Mouse (Mus musculus) adrenal gland, postnatal 14 days (tissue): ENCODE measurements at regions not wholly inside any gene's neighbourhood (a gene's known extent, or its start where the extent isn't known, plus 50 kb on each side); places are given as distances from the start of the nearest gene placed in this dataset.

ENCODE experiments used
- DNase-seq: peaks from one replicate; pipeline ENCODE4 v3.0.0; 2021; ENCODE audit warnings: mixed read lengths

DNA sequence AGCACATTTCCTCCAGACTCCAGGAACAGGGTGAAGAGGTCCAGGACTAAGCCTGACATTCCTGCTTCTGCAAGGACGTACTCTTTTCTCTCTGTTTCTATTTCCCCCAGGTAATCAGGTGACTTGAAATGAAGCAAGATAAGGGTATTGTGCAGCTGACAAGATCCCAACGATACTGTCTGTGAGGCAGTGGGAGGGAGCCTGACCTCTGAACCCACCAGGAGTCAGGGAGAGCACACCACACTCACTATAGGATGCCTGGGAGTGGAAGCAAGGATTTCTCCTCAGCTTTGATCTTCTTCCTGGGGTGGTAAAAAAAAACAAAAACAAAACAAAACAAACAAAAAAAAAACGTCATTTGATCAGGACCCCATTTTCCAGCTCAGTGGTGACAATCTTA is 141.1 kb upstream of the A230072I06Rik start:
- no peak for DNase-seq

DNA sequence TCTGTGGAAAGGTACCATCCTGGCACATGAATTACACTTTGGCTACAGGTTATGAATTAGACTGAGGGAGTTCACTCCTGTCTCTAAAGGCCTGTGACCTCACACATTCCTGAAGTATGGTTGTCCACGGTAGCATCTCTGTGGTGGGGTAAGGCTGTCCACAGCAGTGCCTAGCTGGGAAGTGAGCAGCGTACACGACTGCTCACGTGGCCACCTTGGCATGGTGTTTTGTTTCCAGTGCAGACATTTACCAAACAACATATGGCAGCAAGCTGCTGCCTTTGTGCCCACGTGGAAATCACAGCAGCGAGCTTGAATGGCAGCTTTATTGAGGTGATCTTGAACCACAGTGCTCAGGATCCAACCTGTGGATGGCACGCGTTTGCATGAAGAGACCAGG is 140.7 kb upstream of the A230072I06Rik start:
- DNase-seq = no peak

DNA sequence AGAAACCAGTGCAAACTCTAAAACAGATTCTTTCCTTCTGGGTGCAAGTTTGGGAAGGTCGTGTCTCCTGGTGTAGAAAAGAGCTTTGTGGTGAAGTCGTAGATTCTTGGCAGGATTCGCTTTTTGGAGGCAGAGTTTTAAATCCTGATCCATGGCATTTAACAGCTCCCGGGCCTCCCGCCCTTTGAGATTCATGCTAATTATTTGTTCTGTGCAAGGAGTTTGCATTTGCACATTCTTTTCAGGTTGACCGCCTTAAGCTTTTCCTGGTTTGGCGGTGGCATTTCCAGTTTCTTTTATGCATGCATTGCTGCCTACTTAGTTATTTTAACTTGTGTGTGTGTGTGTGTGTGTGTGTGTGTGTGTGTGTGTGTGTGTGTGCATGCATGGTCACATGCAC is 126.9 kb upstream of the A230072I06Rik start:
- no peak for DNase-seq

DNA sequence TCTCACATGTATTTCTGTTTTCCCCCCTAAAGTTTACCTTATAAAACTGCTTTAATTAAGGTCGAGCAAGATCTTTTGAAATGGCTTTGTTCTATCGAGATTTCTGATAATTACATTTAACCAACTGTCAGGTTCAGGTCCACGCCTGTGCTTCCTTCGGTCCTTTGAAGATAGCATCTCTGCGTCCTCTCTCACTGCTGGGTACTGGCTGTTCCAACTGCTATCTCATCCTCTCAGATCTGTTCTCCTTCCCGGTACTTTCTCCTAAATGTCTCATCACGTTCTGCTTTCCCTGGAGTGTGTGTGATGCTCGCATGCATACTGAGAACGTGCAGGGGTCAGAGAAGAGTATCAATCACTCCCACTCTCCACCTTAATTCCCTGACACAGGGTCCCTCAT is 125.8 kb upstream of the A230072I06Rik start:
- no peak for DNase-seq

DNA sequence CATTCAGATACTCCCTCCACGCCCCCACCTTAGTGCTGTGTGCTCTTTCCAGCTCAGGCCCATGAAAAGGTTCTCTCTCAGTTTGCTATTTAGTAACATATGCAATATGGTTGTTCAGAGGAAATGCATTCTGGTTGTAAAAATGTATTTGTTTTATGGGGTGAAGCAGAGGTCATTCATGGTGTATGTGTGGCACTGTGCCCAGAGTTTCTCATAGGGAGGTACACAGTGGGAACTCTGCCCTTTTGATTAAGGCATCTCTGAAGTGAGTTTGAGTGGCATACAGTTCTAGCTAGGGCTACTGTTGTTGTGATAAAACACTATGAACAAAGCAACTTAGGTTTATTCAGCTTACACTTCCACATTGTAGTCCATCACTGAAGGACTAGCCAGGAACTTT is 121.7 kb upstream of the A230072I06Rik start:
- DNase-seq = no peak

DNA sequence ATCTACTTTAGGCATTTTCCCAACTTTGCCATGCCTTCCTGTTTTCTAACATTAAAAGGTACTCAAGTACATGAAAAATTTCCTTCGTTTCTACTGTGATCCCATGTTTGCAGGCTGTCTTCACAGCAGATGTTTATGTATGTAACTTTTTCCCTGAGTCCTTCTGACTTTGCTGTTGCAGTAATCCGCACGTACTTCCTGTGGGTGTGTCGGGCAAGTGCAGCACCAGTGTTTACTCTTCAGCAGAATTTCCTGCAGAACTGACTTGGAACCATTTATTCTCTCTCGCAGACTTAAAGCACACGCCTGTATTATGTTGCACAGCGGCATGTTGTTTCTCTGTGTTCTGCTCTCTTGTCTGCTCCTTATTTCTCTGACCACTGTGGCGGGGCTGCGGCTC is 120.4 kb upstream of the A230072I06Rik start:
- no peak for DNase-seq

DNA sequence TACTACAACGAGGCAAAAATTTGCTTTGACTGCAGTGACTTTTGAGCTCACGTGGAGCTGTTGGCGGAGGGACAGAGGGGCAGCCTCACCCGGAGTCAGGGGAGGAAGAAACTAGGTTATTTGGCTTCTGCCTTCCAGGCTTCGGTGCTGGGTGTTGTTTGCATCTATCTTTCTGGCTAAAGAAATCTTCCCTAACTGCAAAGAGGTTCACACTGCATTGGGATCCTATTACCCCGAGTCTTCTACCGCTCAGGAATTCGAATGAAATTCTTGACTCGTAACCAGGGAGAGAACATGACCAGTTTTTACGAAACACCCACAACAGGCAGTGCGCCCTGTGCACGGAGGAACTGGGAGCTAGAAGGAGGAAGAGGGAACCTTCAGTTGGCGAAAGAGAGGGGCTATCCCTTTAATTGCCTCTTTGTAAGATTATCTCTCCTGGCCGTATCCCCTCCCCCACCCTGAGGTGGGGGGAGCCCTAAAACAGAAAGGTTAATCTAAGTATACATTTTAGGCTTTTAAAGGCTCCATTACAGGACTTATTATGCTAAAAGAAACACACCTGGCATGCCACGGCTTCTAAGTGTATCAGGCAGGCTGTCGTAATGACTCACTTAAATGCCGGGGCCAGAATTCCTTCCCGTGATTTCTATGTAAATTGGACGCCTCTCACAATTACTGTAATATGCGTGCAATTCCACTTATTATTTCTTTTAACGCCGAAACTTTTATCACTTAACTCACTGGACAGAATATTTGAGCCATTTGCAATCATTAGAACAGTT is 115.5 kb upstream of the A230072I06Rik start:
- DNase-seq = no peak

DNA sequence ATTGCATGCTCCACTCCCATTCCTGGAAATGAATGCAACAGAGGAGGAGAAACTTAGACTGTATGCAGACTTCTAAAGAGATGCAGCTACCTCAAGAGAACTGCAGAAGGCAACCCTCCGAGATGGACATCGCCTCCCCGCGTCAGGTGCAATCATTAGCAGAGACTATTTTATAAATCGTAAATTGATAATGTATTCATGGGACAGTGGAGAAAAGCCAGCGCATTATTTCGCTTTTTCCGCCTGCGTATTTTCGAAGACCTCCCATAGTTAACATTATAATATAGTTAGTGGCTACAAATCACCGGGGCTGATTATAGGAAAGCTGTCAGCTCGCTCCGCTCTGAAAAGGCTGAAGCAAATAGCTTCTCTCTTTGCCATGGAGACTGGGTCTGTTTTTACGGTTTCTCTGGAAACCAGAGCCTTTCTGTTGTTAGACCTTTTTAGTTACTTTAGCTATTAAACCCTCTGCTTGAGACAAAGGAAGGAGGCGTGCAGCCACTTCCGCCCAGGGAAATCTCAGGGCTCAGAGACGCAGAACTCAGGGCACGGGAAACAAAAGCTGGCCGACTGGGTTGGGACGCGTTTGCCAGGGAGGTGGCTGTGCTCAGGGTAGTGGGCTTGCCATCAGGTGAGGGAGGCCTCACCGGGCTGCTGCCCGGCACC is 113.0 kb upstream of the A230072I06Rik start:
- DNase-seq = no peak

DNA sequence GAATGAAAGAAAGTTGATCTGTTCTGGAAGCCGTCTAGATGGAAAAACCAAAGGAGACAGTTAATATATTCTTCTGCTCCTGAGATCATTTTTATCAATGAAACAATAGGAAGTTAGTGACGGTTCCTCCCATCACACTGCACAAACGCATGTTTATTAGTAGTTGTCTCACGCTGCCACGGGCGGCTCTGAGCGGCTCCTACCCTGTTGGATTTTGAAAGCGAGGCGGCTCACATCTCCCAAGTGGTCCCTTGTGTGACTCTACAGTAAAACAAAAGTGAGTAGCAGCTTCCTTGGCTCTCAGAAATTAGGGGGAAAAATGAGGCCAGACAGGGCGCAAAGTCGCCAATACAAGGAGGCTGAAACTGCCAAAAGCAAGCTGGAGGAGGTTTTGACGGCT is 106.8 kb upstream of the A230072I06Rik start:
- DNase-seq = no peak

DNA sequence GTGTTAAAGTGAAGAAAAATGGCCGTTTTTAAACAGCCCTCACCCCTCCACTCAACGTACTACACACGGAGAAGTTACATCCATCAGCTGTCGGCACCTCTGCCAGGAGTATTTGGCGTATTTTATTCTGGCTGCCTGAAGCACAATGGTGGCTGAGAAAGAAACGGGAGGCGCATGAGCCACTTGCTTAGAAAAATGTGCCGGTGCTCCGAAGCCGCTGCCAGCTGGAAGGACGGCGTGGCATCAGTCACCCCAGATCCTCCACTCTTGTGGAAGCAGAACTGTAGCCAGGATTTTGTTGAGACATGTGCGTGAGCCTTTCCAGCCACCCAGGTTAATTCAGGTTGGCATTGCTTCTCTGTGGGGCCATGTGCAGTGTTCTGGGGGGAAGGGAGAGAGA is 103.1 kb upstream of the A230072I06Rik start:
- no peak for DNase-seq

DNA sequence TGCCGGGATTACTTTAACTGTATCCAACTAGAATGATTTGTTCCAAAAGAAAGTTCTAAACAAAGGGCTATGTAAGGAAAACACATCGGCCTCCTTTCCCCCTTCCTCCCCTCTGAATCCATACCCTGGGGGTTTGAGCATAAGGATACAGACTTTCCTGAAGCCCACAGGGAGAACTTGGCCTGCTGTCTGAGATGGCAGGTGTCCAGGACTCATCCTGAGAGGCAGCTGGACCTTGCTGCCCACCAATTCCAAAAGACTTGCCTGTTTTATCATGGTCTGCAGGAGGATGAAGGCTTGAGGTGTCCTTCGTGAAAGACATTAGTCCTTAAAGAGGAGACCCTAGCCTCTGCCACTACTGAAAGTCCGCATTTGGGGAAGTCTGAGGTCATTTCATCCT is 94.0 kb upstream of the A230072I06Rik start:
- DNase-seq = no peak

DNA sequence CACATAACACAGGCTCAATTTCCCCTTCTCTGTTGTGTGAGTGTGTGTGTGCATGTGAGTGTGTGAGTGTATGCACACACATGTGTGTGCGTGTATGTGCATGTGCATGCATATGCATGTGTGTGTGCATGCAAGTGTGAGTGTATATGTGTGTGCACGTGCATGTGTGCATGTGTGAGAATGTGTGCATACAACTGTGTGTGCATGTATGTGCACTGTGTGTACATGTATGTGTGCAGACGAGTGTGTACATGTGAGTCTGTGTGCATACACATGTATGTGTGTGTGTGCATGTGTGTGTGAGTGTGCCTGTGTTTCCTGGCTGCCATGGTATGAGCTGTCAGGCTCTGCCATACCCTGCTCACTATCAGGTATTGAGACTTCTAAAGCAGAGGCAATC is 91.3 kb upstream of the A230072I06Rik start:
- no peak for DNase-seq

DNA sequence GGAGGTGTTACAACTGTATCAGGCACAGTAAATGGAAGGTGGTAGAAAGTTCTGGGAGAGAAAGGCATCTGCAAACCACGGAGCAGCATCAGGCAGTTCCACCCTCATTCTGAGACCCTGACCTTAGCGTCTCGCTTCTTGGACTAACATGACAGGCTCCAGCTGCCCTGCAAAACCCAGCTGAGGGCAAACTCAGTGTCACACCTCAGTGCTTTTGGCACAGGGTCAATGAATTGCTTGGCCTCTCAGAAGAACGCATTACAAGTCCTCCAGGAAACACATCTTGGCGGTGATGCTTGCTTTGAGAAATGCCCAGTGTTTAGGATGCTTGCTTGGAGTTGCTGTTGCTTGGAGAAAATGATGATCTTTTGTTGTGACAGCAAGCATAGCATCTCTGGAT is 90.2 kb upstream of the A230072I06Rik start:
- no peak for DNase-seq

DNA sequence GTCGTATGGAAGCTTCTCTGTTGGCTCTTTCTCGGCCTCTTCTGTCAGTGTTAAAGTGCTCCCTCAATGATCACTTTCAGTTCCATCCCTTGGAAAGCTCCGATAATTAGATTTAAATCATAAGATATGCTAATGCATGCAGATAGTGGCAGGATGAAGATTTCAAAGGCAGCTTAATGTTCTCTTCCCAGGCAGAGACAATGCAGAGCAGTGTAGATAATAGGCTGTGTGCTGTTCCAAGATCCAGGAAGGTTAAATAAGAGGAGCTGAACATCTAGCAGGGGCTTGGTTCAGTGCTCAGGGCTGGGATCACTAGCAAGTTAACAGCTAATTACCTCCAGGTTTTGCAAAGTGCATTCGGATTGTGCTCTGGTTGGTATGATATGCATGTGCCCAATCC is 89.7 kb upstream of the A230072I06Rik start:
- no peak for DNase-seq

DNA sequence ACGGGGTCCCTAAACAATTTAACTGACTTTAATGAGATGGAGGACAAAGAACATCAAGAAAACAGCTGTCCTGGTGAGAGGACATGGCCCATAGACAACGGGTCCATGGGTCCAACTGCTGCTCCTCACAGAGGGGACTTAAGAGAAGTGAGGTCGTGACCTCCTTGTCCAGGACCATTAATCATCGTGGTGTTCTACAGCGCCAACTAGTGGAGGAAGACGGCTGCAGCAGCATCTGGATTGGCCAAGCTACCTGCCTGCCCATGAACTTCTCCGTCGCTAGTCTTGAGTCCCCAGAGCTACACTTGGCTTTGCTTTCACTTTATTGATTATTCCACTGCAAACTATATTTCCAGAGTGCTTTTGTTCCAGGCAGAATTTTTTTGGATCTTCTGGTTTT is 86.6 kb upstream of the A230072I06Rik start:
- DNase-seq = peak; percentile 30

DNA sequence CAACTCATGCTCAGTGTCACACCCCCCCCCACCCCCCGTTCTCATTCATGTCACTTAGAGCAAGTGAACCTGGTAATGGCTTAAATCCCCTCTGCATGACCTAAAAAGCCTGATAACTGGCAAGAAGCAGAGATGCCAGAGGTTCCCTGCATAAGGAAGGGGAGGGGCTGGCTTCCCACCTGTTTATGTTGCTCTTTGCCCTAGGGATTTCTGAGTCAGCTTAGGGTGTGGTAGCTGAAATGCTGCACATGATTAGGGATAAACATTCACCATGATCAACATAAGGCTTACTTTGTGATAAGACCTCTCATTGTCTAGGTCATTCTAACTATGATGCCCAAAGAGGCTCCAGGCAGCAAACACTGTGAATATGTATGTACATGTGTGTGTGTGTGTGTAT is 72.7 kb upstream of the A230072I06Rik start:
- DNase-seq = no peak

DNA sequence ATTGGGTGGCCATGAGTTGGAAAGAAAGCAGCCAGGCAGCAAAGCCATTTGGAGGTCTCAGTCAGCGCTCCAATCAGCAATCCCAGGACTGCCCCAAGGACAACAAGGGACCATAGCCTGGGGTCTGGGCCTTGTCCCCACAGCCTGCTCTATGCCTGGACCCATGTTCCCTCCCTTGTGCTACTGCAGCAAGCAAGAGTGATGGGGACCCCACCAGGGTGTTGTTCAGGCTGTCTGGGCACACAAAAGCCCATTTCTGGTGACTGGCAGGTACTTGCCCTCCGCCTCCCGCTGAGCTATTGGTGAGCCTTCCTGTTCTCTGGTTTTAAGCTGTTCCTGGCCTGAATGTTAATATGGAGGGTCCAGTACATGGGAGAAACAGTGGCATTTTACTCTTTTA is 71.2 kb upstream of the A230072I06Rik start:
- no peak for DNase-seq

DNA sequence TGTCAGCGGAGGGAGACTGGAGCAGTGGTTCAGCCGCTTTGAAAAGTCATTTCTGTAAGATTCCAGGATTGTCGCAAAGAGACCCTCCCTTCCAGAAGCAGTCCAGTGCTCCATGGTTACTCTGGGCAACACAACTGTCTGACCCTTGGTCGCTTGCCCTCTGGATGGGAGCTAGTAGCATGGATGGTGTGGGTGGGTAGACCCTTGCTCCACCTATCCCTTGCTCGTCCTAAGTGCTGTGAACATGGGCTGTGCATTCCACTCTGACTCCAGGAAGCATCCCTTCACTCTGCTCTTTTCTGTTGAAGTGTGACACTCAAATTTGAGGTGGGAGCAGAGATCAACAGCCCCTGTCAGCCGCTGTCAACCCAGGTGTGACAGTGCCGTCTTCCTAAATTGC is 64.8 kb upstream of the A230072I06Rik start:
- no peak for DNase-seq

DNA sequence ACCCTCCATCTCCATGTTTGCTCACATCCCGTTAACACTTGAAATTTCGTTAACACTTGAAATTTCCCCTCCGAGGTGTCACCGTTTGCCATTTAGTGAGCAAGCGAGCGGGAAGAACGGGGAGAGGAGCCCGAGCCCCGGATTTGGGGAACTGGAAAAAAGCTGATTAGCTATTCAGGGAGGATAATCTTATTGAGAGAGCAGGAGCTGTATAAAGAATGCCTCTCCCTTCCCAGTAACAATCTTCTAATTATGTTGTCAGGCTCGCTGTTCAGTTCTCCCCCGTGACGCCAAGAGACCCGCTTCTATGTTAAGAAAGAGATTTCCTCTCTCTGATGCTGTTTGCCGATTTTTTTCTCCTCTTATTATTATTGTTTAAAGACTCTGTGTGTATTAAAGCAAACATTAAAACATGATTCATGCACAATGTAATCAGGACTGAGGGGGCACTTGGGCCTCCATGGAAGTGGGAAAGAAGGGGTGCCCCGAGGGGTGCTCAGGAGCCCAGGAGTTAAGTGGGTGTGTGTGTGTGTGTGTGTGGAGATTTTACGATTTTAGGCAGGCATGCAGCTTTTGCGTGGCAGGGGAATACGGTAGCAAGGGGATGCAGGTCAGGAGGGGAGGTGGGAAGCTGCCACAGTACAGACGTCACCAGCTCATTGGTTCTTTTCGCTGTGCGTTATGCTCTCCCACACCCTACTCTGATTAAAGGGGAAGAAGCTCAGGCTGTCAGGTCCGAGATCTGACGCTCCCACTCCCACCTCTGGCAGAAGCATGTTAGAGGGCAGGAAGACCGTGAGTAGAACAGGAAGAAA is 64.2 kb upstream of the A230072I06Rik start:
- DNase-seq = no peak

DNA sequence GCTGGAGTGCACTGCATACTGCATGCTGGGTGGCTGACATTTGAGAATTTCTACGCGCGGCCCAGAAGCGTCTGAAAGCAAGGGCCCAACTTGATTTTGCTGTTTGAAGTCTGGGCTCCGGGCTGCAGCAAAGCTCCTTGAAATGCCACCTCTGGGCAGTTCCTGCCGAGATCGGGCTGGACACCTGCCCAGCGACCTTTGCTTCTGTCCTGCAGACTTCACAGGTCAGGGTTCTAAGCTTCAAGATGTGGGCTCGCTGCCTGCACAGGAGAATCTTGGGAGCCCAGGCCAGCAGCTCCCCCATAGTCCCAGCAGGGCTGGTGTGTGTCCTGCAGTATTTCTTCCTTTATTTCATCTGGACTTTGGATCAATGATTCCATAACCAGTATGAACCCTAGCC is 57.1 kb upstream of the A230072I06Rik start:
- DNase-seq = peak; percentile 27

DNA sequence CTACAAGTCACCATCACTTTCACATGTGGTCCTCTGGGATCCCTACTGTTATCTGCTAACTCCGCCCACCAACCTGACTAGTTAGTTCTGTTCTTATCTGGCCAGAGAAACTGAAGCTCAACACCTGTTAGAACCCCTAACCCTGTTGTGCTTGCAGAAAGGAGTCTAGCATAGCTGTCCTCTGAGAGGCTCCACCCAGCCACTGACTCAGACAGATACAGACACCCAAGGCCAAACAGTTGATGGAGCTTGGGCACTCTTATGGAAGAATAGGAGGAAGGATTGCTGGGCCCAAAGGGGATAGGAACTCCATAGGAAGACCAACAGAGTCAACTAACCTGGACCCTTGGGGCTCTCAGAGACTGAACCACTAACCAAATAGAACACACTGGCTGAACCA is 55.2 kb upstream of the A230072I06Rik start:
- DNase-seq = peak; percentile 26
